13 mouse cellular contexts compared by ENCODE assay signal in the genomic region with DNA sequence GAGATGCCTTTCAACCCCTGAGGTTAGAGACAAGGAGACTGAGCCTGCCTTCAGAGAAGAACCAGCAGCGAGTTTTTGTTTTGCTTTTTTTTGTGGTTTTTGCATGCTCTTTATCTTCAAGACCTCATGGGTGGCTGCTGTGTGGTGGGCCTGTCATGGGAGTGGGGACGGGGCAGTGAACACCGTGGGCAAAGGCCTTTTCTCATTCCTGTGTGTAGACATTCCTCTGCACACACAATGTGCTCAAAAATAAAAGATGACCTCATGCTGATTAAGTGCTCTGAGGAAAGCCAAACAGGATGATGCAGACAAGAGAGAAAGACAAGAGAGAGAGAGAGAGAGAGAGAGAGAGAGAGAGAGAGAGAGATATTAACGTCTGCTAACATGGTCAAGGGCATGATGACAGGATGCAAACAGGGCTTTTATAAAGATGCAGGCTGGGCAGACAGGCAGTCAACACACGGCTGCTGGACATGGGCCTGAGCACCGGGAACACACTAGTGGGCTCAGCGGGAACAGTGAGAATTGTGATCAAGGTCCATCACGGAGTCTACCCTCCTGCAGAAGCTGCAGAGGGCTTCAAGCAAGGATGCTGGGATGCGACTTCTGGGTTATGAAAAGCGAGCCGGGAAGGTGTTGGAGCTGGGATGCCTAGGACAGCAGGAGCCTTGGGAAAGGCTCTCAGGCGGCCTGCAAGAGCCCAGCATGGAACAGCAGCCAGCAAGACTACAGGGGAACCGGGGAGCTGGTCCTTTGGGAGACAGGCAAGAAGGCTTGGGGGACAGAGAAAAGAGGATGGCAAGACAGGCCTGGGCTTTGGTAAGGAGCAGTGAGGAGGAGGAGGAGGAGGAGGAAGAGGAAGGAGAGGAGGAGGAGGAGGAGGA. TPM values are rescaled to one million over a fixed set of nuclear protein-coding genes. Genes with fewer than 3 reads are reported as not detected.
DNase-seq lines count a peak whose midpoint lies in the region; ATAC-seq and TF ChIP-seq lines count a peak whose summit lies in the region.
"Had no signal": no experiment of that assay in that cellular context is flagged by ENCODE, and none has a peak within 500 bp of the region (broad histone marks: within the 10 kb centered on the region; RNA-seq: fewer than 3 reads in every experiment).

No protein-coding gene starts in this region.

- H3K4me1 ChIP-seq in heart, embryonic 11.5 days (ENCODE audit: control insufficient read depth, insufficient read depth, low read length) = peaks cover 41% of the 10 kb centered on the region
- H3K4me1 ChIP-seq in testis, adult 2 months (ENCODE audit: control insufficient read depth, insufficient read depth, low read length) = no peaks in the 10 kb centered on the region; the same call in 1 of the 2 replicates
- H3K4me1 ChIP-seq in intestine, embryonic 16.5 days (ENCODE audit: control insufficient read depth, insufficient read depth, low read length) = peaks cover 59% of the 10 kb centered on the region

- ATAC-seq in heart, embryonic 11.5 days (replicated peaks; ENCODE audit: insufficient number of reproducible peaks, low FRiP score, low TSS enrichment) = no peak
- no peak for ATAC-seq in intestine, embryonic 16.5 days
- ATAC-seq: activated CD4-positive, CD25-positive, alpha-beta regulatory T cell, adult 4 months had no signal

- intact Hi-C loops in heart, postnatal 25 days (cut with DNase I) = no loop called here

- H3K36me3 ChIP-seq in heart, embryonic 11.5 days (ENCODE audit: control insufficient read depth, insufficient read depth, low read length) = no peaks in the 10 kb centered on the region
- H3K36me3 ChIP-seq in testis, adult 2 months (ENCODE audit: control insufficient read depth, insufficient read depth, low read length) = no peaks in the 10 kb centered on the region
- no peaks in the 10 kb centered on the region for H3K36me3 ChIP-seq in intestine, embryonic 16.5 days (ENCODE audit: control insufficient read depth, insufficient read depth, low read length)
- H3K36me3 ChIP-seq: embryonic facial prominence, embryonic 13.5 days; stomach, embryonic 15.5 days had no signal

- peak overlapping the region; percentile 43 for H3K4me2 ChIP-seq in heart, embryonic 11.5 days
- no peak overlapping the region for H3K4me2 ChIP-seq in intestine, embryonic 16.5 days (ENCODE audit: low read depth, low read length)
- H3K4me2 ChIP-seq: embryonic facial prominence, embryonic 13.5 days; stomach, embryonic 15.5 days had no signal

- 45% methylated on average over 13 of the region's 13 CpGs for WGBS in heart, embryonic 11.5 days (ENCODE audit: insufficient replicate concordance)
- 60% methylated on average over 13 of the region's 13 CpGs for WGBS in intestine, embryonic 16.5 days

- no peak for DNase-seq in heart, postnatal 25 days (ENCODE audit: low spot score)
- DNase-seq in testis, postnatal 14 days (ENCODE audit: low spot score) = no peak
- DNase-seq in cerebellum, postnatal 10 days = no peak
- DNase-seq in frontal cortex, postnatal 36 days (ENCODE audit: low spot score in 2 of 2) = no peak
- no peak for DNase-seq in adrenal gland, postnatal 25 days
- DNase-seq: cerebellum, adult 18-20 months; liver had no signal

- H3K27me3 ChIP-seq in heart, embryonic 11.5 days (ENCODE audit: control insufficient read depth, insufficient read depth, low read length) = no peaks in the 10 kb centered on the region
- H3K27me3 ChIP-seq in testis, adult 2 months (ENCODE audit: control insufficient read depth, insufficient read depth, low read length) = no peaks in the 10 kb centered on the region
- no peaks in the 10 kb centered on the region for H3K27me3 ChIP-seq in intestine, embryonic 16.5 days (replicated peaks; ENCODE audit: control insufficient read depth, insufficient read depth, low read length)
- H3K27me3 ChIP-seq: embryonic facial prominence, embryonic 13.5 days; stomach, embryonic 15.5 days had no signal

- no peak for TF ChIP-seq POLR2A in testis, adult 2 months (IDR thresholded peaks at IDR 0.05; ENCODE audit: control insufficient read depth, low read depth, low read length)

- no peaks in the 10 kb centered on the region for H3K9me3 ChIP-seq in heart, embryonic 11.5 days (replicated peaks; ENCODE audit: control insufficient read depth, low read length)
- no peaks in the 10 kb centered on the region for H3K9me3 ChIP-seq in intestine, embryonic 16.5 days (ENCODE audit: control insufficient read depth, low read length)
- H3K9me3 ChIP-seq: embryonic facial prominence, embryonic 13.5 days; stomach, embryonic 15.5 days had no signal

- peak overlapping the region; percentile 58 for H3K9ac ChIP-seq in heart, embryonic 11.5 days (ENCODE audit: low read depth, low read length)
- H3K9ac ChIP-seq in intestine, embryonic 16.5 days (ENCODE audit: low read depth, low read length) = peak overlapping the region; percentile 17; the same call in 1 of the 2 replicates
- H3K9ac ChIP-seq: embryonic facial prominence, embryonic 13.5 days; stomach, embryonic 15.5 days had no signal

- H3K4me3 ChIP-seq in heart, embryonic 11.5 days (ENCODE audit: low read depth, low read length) = no peak overlapping the region
- no peak overlapping the region for H3K4me3 ChIP-seq in testis, adult 2 months (ENCODE audit: control insufficient read depth, low read depth, low read length)
- H3K4me3 ChIP-seq in intestine, embryonic 16.5 days (ENCODE audit: low read length) = no peak overlapping the region
- H3K4me3 ChIP-seq: embryonic facial prominence, embryonic 13.5 days; stomach, embryonic 15.5 days had no signal

- H3K27ac ChIP-seq in heart, embryonic 11.5 days (ENCODE audit: low read depth, low read length) = peak overlapping the region; percentile 77
- H3K27ac ChIP-seq in testis, adult 2 months (ENCODE audit: control insufficient read depth, insufficient read depth, low read depth, low read length) = 0 out of 2 replicates have a peak overlapping the region, but pooled peaks have one; percentile 36
- H3K27ac ChIP-seq in intestine, embryonic 16.5 days (ENCODE audit: low read length) = peak overlapping the region; percentile 7; the same call in 1 of the 2 replicates
- H3K27ac ChIP-seq: embryonic facial prominence, embryonic 13.5 days; stomach, embryonic 15.5 days had no signal

- TF ChIP-seq CTCF in testis, adult 2 months (IDR thresholded peaks at IDR 0.05; ENCODE audit: control insufficient read depth, insufficient read depth, insufficient replicate concordance, low read depth, low read length) = no peak

RNA-seq across cellular contexts. Expression of a gene that starts 6.5 kb away (rescaled TPM):
- polyA plus RNA-seq in heart, embryonic 11.5 days (2014; fragmentation: Nextera tagmentation; extraction: Ambion mirVana) = 15.9 and 16.1 TPM in 2 replicates
- 10 to 100 TPM; 17.2 to 23.2 TPM for total RNA-seq in heart, postnatal 25 days (2021)
- 8.2 and 8.9 TPM in 2 replicates for polyA plus RNA-seq in testis, adult 2 months (2012; rRNA removed)
- 20.6 and 20.8 TPM in 2 replicates for polyA plus RNA-seq in intestine, embryonic 16.5 days (2015; fragmentation: Nextera tagmentation; extraction: Ambion mirVana)
- total RNA-seq in adrenal gland, postnatal 25 days (2021) = 26.0 and 44.7 TPM in 2 replicates
- polyA plus RNA-seq: activated CD4-positive, CD25-positive, alpha-beta regulatory T cell, adult 4 months had no signal

RNA-seq across cellular contexts. Expression of a gene that starts 21.8 kb away (rescaled TPM):
- 58.5 and 60.4 TPM in 2 replicates for polyA plus RNA-seq in heart, embryonic 11.5 days (2014; fragmentation: Nextera tagmentation; extraction: Ambion mirVana)
- 10 to 100 TPM; 36.6 to 39.4 TPM for total RNA-seq in heart, postnatal 25 days (2021)
- 45.5 and 61.4 TPM in 2 replicates for polyA plus RNA-seq in testis, adult 2 months (2012; rRNA removed)
- polyA plus RNA-seq in intestine, embryonic 16.5 days (2015; fragmentation: Nextera tagmentation; extraction: Ambion mirVana) = 58.4 and 65.8 TPM in 2 replicates
- 21.7 and 29.6 TPM in 2 replicates for total RNA-seq in adrenal gland, postnatal 25 days (2021)

RNA-seq across cellular contexts. Expression of a gene that starts 21.9 kb away (rescaled TPM):
- polyA plus RNA-seq in heart, embryonic 11.5 days (2014; fragmentation: Nextera tagmentation; extraction: Ambion mirVana) = 83.2 and 89.0 TPM in 2 replicates
- 10 to 100 TPM; 37.1 to 37.7 TPM for total RNA-seq in heart, postnatal 25 days (2021)
- polyA plus RNA-seq in testis, adult 2 months (2012; rRNA removed) = 66.5 and 71.1 TPM in 2 replicates
- polyA plus RNA-seq in intestine, embryonic 16.5 days (2015; fragmentation: Nextera tagmentation; extraction: Ambion mirVana) = 86.7 and 91.2 TPM in 2 replicates
- 28.4 and 38.5 TPM in 2 replicates for total RNA-seq in adrenal gland, postnatal 25 days (2021)

RNA-seq across cellular contexts. Expression of a gene that starts 30.9 kb away (rescaled TPM):
- polyA plus RNA-seq in heart, embryonic 11.5 days (2014; fragmentation: Nextera tagmentation; extraction: Ambion mirVana) = 29.3 and 35.8 TPM in 2 replicates
- 10 to 100 TPM; 34.0 to 36.9 TPM for total RNA-seq in heart, postnatal 25 days (2021)
- polyA plus RNA-seq in testis, adult 2 months (2012; rRNA removed) = 105 and 109 TPM in 2 replicates
- polyA plus RNA-seq in intestine, embryonic 16.5 days (2015; fragmentation: Nextera tagmentation; extraction: Ambion mirVana) = 47.3 and 66.2 TPM in 2 replicates
- total RNA-seq in adrenal gland, postnatal 25 days (2021) = 39.6 and 41.7 TPM in 2 replicates

RNA-seq across cellular contexts. Expression of a gene that starts 31.6 kb away (rescaled TPM):
- 577 and 621 TPM in 2 replicates for polyA plus RNA-seq in heart, embryonic 11.5 days (2014; fragmentation: Nextera tagmentation; extraction: Ambion mirVana)
- 100 to 1,000 TPM in 1 of 2 experiments, 10 to 100 TPM in 1; 97.1 to 103 TPM for total RNA-seq in heart, postnatal 25 days (2021)
- polyA plus RNA-seq in testis, adult 2 months (2012; rRNA removed) = 156 and 182 TPM in 2 replicates
- polyA plus RNA-seq in intestine, embryonic 16.5 days (2015; fragmentation: Nextera tagmentation; extraction: Ambion mirVana) = 389 and 590 TPM in 2 replicates
- total RNA-seq in adrenal gland, postnatal 25 days (2021) = 254 and 258 TPM in 2 replicates

Comparison
In these comparisons a context has a peak if more than half of its experiments do, and no peak if none do; other contexts are left out.
1. H3K27ac ChIP-seq: peak in every context shown above with its lines; median percentile 77 in heart, embryonic 11.5 days; 36 in testis, adult 2 months; 7 in intestine, embryonic 16.5 days.